Mouse (Mus musculus): Measurements from ENCODE around the gene Ninj1. TPM values are rescaled to one million over a fixed set of nuclear protein-coding genes. Genes with fewer than 3 reads are reported as not detected.

The Ninj1 gene
- polyA plus RNA-seq, 1 experiment from 2014 or later = 63.0 TPM

GRCm38 (mm10) chr13:49238737-49239136, 51.5 kb downstream of the Ninj1 start:
- Histone ChIP-seq H3K27me3 (replicated peaks; ENCODE audit: control insufficient read depth, insufficient read depth, low read length) (no peaks in the 10 kb centered on the region), H3K9ac (ENCODE audit: low read length) (no peak overlapping the region), H3K4me1 (replicated peaks; ENCODE audit: control insufficient read depth, insufficient read depth, low read length) (no peaks in the 10 kb centered on the region), H3K36me3 (ENCODE audit: control insufficient read depth, insufficient read depth, low read length) (no peaks in the 10 kb centered on the region), H3K9me3 (ENCODE audit: control insufficient read depth, low read length) (peaks cover 3% of the 10 kb centered on the region; the same call in 1 of the 2 replicates), H3K4me3 (ENCODE audit: low read depth, low read length) (no peak overlapping the region), H3K4me2 (ENCODE audit: low read length) (no peak overlapping the region), H3K27ac (ENCODE audit: low read depth) (no peak overlapping the region)
- no peak for DNase-seq (ENCODE audit: low spot score)
- no peak for ATAC-seq (replicated peaks; ENCODE audit: low FRiP score, low TSS enrichment, low read depth)
- 96% methylated on average over 8 of the region's 8 CpGs for WGBS

GRCm38 (mm10) chr13:49242321-49243065, 55.2 kb downstream of the Ninj1 start:
- WGBS = 50% methylated on average over 9 of the region's 9 CpGs

GRCm38 (mm10) chr13:49243492-49243891, 56.2 kb downstream of the Ninj1 start:
- ATAC-seq (replicated peaks; ENCODE audit: low FRiP score, low TSS enrichment, low read depth) = no peak
- no peaks in the 10 kb centered on the region for H3K9me3 ChIP-seq (ENCODE audit: control insufficient read depth, low read length)
- H3K36me3 ChIP-seq (ENCODE audit: control insufficient read depth, insufficient read depth, low read length) = no peaks in the 10 kb centered on the region
- no peak overlapping the region for H3K4me2 ChIP-seq (ENCODE audit: low read length)
- H3K4me1 ChIP-seq (replicated peaks; ENCODE audit: control insufficient read depth, insufficient read depth, low read length) = peaks cover 8% of the 10 kb centered on the region
- H3K27me3 ChIP-seq (replicated peaks; ENCODE audit: control insufficient read depth, insufficient read depth, low read length) = peaks cover 21% of the 10 kb centered on the region
- no peak for DNase-seq (ENCODE audit: low spot score)
- H3K27ac ChIP-seq (ENCODE audit: low read depth) = no peak overlapping the region
- no peak overlapping the region for H3K4me3 ChIP-seq (ENCODE audit: low read depth, low read length)
- H3K9ac ChIP-seq (ENCODE audit: low read length) = no peak overlapping the region
- WGBS = 83% methylated on average over 2 of the region's 2 CpGs

More at GRCm38 (mm10) chr13:49242321-49243065, 55.2 kb downstream of the Ninj1 start:
- Histone ChIP-seq H3K4me1 (replicated peaks; ENCODE audit: control insufficient read depth, insufficient read depth, low read length) (peaks cover 4% of the 10 kb centered on the region), H3K4me2 (ENCODE audit: low read length) (no peak overlapping the region), H3K4me3 (ENCODE audit: low read depth, low read length) (no peak overlapping the region), H3K27me3 (replicated peaks; ENCODE audit: control insufficient read depth, insufficient read depth, low read length) (peaks cover 13% of the 10 kb centered on the region), H3K36me3 (ENCODE audit: control insufficient read depth, insufficient read depth, low read length) (no peaks in the 10 kb centered on the region), H3K9me3 (ENCODE audit: control insufficient read depth, low read length) (no peaks in the 10 kb centered on the region), H3K9ac (ENCODE audit: low read length) (no peak overlapping the region), H3K27ac (ENCODE audit: low read depth) (no peak overlapping the region)
- DNase-seq (ENCODE audit: low spot score) (no peak), ATAC-seq (replicated peaks; ENCODE audit: low FRiP score, low TSS enrichment, low read depth) (no peak)

- no peak for DNase-seq (ENCODE audit: low spot score)
- H3K9ac ChIP-seq (ENCODE audit: low read length) = no peak overlapping the region
- ATAC-seq (replicated peaks; ENCODE audit: low FRiP score, low TSS enrichment, low read depth) = no peak
- no peak overlapping the region for H3K27ac ChIP-seq (ENCODE audit: low read depth)
- H3K4me3 ChIP-seq (ENCODE audit: low read depth, low read length) = no peak overlapping the region
- no peaks in the 10 kb centered on the region for H3K9me3 ChIP-seq (ENCODE audit: control insufficient read depth, low read length)
- WGBS = 55% methylated on average over 4 of the region's 4 CpGs
- peaks cover 23% of the 10 kb centered on the region for H3K27me3 ChIP-seq (replicated peaks; ENCODE audit: control insufficient read depth, insufficient read depth, low read length)
- H3K4me1 ChIP-seq (replicated peaks; ENCODE audit: control insufficient read depth, insufficient read depth, low read length) = peaks cover 8% of the 10 kb centered on the region
- H3K36me3 ChIP-seq (ENCODE audit: control insufficient read depth, insufficient read depth, low read length) = no peaks in the 10 kb centered on the region
- no peak overlapping the region for H3K4me2 ChIP-seq (ENCODE audit: low read length)
These were observed 58.0 kb downstream of the Ninj1 start for GRCm38 (mm10) chr13:49245251-49245650.

Other genes starting within 250 kb of the Ninj1 start
- 43.0 and 43.8 TPM in 2 replicates for gene Fam120a, start 219.5 kb upstream of the Ninj1 start, polyA plus RNA-seq (2014; fragmentation: Nextera tagmentation; extraction: Ambion mirVana)
- 4.5 and 5.1 TPM in 2 replicates for gene Wnk2, start 39.5 kb upstream of the Ninj1 start, polyA plus RNA-seq (2014; fragmentation: Nextera tagmentation; extraction: Ambion mirVana)
- 54.8 and 55.0 TPM in 2 replicates for gene Card19, start 28.6 kb downstream of the Ninj1 start, polyA plus RNA-seq (2014; fragmentation: Nextera tagmentation; extraction: Ambion mirVana)
- 1.4 and 1.5 TPM in 2 replicates for gene Susd3, start 61.2 kb downstream of the Ninj1 start, polyA plus RNA-seq (2014; fragmentation: Nextera tagmentation; extraction: Ambion mirVana)
- 0.62 and 0.89 TPM in 2 replicates for gene Fgd3, start 132.8 kb downstream of the Ninj1 start, polyA plus RNA-seq (2014; fragmentation: Nextera tagmentation; extraction: Ambion mirVana)
- gene Bicd2, start 154.1 kb downstream of the Ninj1 start, polyA plus RNA-seq (2014; fragmentation: Nextera tagmentation; extraction: Ambion mirVana) = 24.0 and 25.8 TPM in 2 replicates
- gene Ippk, start 233.8 kb downstream of the Ninj1 start, polyA plus RNA-seq (2014; fragmentation: Nextera tagmentation; extraction: Ambion mirVana) = 18.5 and 18.7 TPM in 2 replicates